10 mouse cellular contexts compared by ENCODE assay signal in the genomic region with DNA sequence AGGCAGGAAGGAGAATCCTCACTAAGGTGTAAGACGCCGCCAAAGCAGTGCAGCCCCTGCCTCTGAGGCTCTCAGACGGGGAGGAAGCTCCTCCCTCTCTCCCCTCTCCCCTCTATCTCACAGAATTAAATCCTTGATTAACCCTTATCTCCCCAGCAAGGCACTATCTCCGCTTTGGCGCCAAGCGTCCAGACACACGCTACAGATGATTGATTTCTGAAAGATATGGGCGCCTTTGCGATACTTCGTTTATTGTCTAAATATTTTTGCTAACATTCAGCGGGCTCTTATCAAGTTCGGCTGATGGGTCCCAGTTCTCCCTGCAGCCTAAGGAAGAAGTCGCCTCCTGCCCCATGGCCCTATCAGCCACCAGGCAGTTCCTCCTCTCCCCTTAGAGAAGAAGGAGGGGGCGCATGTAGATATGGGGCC. TPM values are rescaled to one million over a fixed set of nuclear protein-coding genes. Genes with fewer than 3 reads are reported as not detected.
A peak's percentile ranks its signal among the peaks of the same experiment; 100 is the strongest.
DNase-seq lines count a peak whose midpoint lies in the region; ATAC-seq lines count a peak whose summit lies in the region.
"Had no signal": no experiment of that assay in that cellular context is flagged by ENCODE, and none has a peak within 500 bp of the region (broad histone marks: within the 10 kb centered on the region; RNA-seq: fewer than 3 reads in every experiment).

No protein-coding gene starts in this region.

- WGBS in kidney, embryonic 15.5 days = 48% methylated on average over 14 of the region's 14 CpGs
- 20% methylated on average over 14 of the region's 14 CpGs for WGBS in embryonic facial prominence, embryonic 11.5 days
- WGBS in hindbrain, embryonic 15.5 days = 22% methylated on average over 14 of the region's 14 CpGs
- WGBS in midbrain, embryonic 13.5 days = 11% methylated on average over 14 of the region's 14 CpGs

- H3K4me1 ChIP-seq in kidney, embryonic 15.5 days = peaks cover 71% of the 10 kb centered on the region
- H3K4me1 ChIP-seq in embryonic facial prominence, embryonic 11.5 days (ENCODE audit: control insufficient read depth, insufficient read depth, low read length) = peaks cover 2% of the 10 kb centered on the region
- peaks cover 48% of the 10 kb centered on the region for H3K4me1 ChIP-seq in hindbrain, embryonic 15.5 days (replicated peaks)
- peaks cover 87% of the 10 kb centered on the region for H3K4me1 ChIP-seq in midbrain, embryonic 13.5 days (replicated peaks)

- no peaks in the 10 kb centered on the region for H3K27me3 ChIP-seq in kidney, embryonic 15.5 days
- no peaks in the 10 kb centered on the region for H3K27me3 ChIP-seq in embryonic facial prominence, embryonic 11.5 days (ENCODE audit: control insufficient read depth, insufficient read depth, low read length)
- no peaks in the 10 kb centered on the region for H3K27me3 ChIP-seq in hindbrain, embryonic 15.5 days
- 0 out of 2 replicates have a peak, but pooled peaks cover 3% of the 10 kb centered on the region for H3K27me3 ChIP-seq in midbrain, embryonic 13.5 days

- H3K4me3 ChIP-seq in kidney, embryonic 15.5 days (replicated peaks) = no peak overlapping the region
- H3K4me3 ChIP-seq in embryonic facial prominence, embryonic 11.5 days (ENCODE audit: low read depth, low read length) = no peak overlapping the region
- no peak overlapping the region for H3K4me3 ChIP-seq in hindbrain, embryonic 15.5 days
- H3K4me3 ChIP-seq in midbrain, embryonic 13.5 days (replicated peaks) = peak overlapping the region; percentile 18; the same call in 1 of the 2 replicates

- H3K9ac ChIP-seq in kidney, embryonic 15.5 days = peak overlapping the region; percentile 2; the same call in 1 of the 2 replicates
- 0 out of 2 replicates have a peak overlapping the region, but pooled peaks have one; percentile 34 for H3K9ac ChIP-seq in embryonic facial prominence, embryonic 11.5 days (replicated peaks; ENCODE audit: low read length)
- H3K9ac ChIP-seq in hindbrain, embryonic 15.5 days = peak overlapping the region; percentile 20; the same call in 1 of the 2 replicates
- peak overlapping the region; percentile 54 for H3K9ac ChIP-seq in midbrain, embryonic 13.5 days (replicated peaks)

- peak overlapping the region; percentile 27 for H3K4me2 ChIP-seq in kidney, embryonic 15.5 days
- H3K4me2 ChIP-seq in embryonic facial prominence, embryonic 11.5 days (ENCODE audit: low read depth, low read length) = no peak overlapping the region
- H3K4me2 ChIP-seq in hindbrain, embryonic 15.5 days = peak overlapping the region; percentile 40
- H3K4me2 ChIP-seq in midbrain, embryonic 13.5 days (replicated peaks) = peak overlapping the region; percentile 39

- peaks cover 7% of the 10 kb centered on the region; the same call in 1 of the 2 replicates for H3K36me3 ChIP-seq in kidney, embryonic 15.5 days
- H3K36me3 ChIP-seq in embryonic facial prominence, embryonic 11.5 days (replicated peaks; ENCODE audit: control insufficient read depth, insufficient read depth, low read depth, low read length) = no peaks in the 10 kb centered on the region
- H3K36me3 ChIP-seq in hindbrain, embryonic 15.5 days = no peaks in the 10 kb centered on the region
- H3K36me3 ChIP-seq in midbrain, embryonic 13.5 days = no peaks in the 10 kb centered on the region

- H3K27ac ChIP-seq in kidney, embryonic 15.5 days = peak overlapping the region; percentile 32; the same call in 1 of the 2 replicates
- H3K27ac ChIP-seq in embryonic facial prominence, embryonic 11.5 days (replicated peaks; ENCODE audit: low read depth, low read length) = no peak overlapping the region
- H3K27ac ChIP-seq in hindbrain, embryonic 15.5 days (replicated peaks) = no peak overlapping the region
- peak overlapping the region; percentile 35 for H3K27ac ChIP-seq in midbrain, embryonic 13.5 days

- DNase-seq in kidney, postnatal 25 days = no peak
- DNase-seq in embryonic facial prominence, embryonic 11.5 days (ENCODE audit: low spot score) = no peak
- DNase-seq in retina, postnatal 1 day = no peak
- no peak for DNase-seq in frontal cortex, postnatal 36 days (ENCODE audit: low spot score in 2 of 2)
- no peak for DNase-seq in right cerebral cortex, adult 18-20 months
- DNase-seq: cerebellum, adult 9-10 months had no signal

- H3K9me3 ChIP-seq in kidney, embryonic 15.5 days (replicated peaks) = no peaks in the 10 kb centered on the region
- no peaks in the 10 kb centered on the region for H3K9me3 ChIP-seq in embryonic facial prominence, embryonic 11.5 days (replicated peaks; ENCODE audit: control insufficient read depth, low read length)
- no peaks in the 10 kb centered on the region for H3K9me3 ChIP-seq in hindbrain, embryonic 15.5 days
- no peaks in the 10 kb centered on the region for H3K9me3 ChIP-seq in midbrain, embryonic 13.5 days

- no peak for ATAC-seq in kidney, embryonic 15.5 days (replicated peaks; ENCODE audit: low FRiP score)
- ATAC-seq in embryonic facial prominence, embryonic 11.5 days (replicated peaks; ENCODE audit: insufficient number of reproducible peaks, low FRiP score, low TSS enrichment, low read depth) = no peak
- no peak for ATAC-seq in hindbrain, embryonic 15.5 days (ENCODE audit: low FRiP score, low read depth)
- ATAC-seq in midbrain, embryonic 13.5 days = no peak
- ATAC-seq: lung, postnatal 0 days had no signal

RNA-seq across cellular contexts. Expression of a gene that starts 34.4 kb away (rescaled TPM):
- not detected in 2 replicates for polyA plus RNA-seq in kidney, embryonic 15.5 days (2015; fragmentation: Nextera tagmentation; extraction: Ambion mirVana)
- polyA plus RNA-seq in embryonic facial prominence, embryonic 11.5 days (2014; fragmentation: Nextera tagmentation; extraction: Ambion mirVana) = not detected in 2 replicates
- polyA plus RNA-seq in hindbrain, embryonic 15.5 days (2015; fragmentation: Nextera tagmentation; extraction: Ambion mirVana) = 0.10 and 0.28 TPM in 2 replicates
- not detected in 2 replicates for polyA plus RNA-seq in midbrain, embryonic 13.5 days (2015; fragmentation: Nextera tagmentation; extraction: Ambion mirVana)
- polyA plus RNA-seq: lung, postnatal 0 days had no signal

RNA-seq across cellular contexts. Expression of a gene that starts 44.2 kb away (rescaled TPM):
- polyA plus RNA-seq in kidney, embryonic 15.5 days (2015; fragmentation: Nextera tagmentation; extraction: Ambion mirVana) = 2.2 and 2.4 TPM in 2 replicates
- 1.5 and 1.8 TPM in 2 replicates for polyA plus RNA-seq in embryonic facial prominence, embryonic 11.5 days (2014; fragmentation: Nextera tagmentation; extraction: Ambion mirVana)
- polyA plus RNA-seq in hindbrain, embryonic 15.5 days (2015; fragmentation: Nextera tagmentation; extraction: Ambion mirVana) = 1.4 and 2.3 TPM in 2 replicates
- 1.5 and 2.1 TPM in 2 replicates for polyA plus RNA-seq in midbrain, embryonic 13.5 days (2015; fragmentation: Nextera tagmentation; extraction: Ambion mirVana)

RNA-seq across cellular contexts. Expression of a gene that starts 50.3 kb away (rescaled TPM):
- 53.2 and 53.9 TPM in 2 replicates for polyA plus RNA-seq in kidney, embryonic 15.5 days (2015; fragmentation: Nextera tagmentation; extraction: Ambion mirVana)
- 39.3 and 40.1 TPM in 2 replicates for polyA plus RNA-seq in embryonic facial prominence, embryonic 11.5 days (2014; fragmentation: Nextera tagmentation; extraction: Ambion mirVana)
- polyA plus RNA-seq in hindbrain, embryonic 15.5 days (2015; fragmentation: Nextera tagmentation; extraction: Ambion mirVana) = 35.5 and 38.1 TPM in 2 replicates
- polyA plus RNA-seq in midbrain, embryonic 13.5 days (2015; fragmentation: Nextera tagmentation; extraction: Ambion mirVana) = 40.0 and 44.9 TPM in 2 replicates

Comparison
In these comparisons a context has a peak if more than half of its experiments do, and no peak if none do; other contexts are left out.
1. H3K27ac ChIP-seq: peak in kidney, embryonic 15.5 days (single experiment) and midbrain, embryonic 13.5 days (single experiment); none in embryonic facial prominence, embryonic 11.5 days (single experiment) and hindbrain, embryonic 15.5 days (single experiment).
2. H3K9ac ChIP-seq: peak in every context shown above with its lines; median percentile 54 in midbrain, embryonic 13.5 days; 34 in embryonic facial prominence, embryonic 11.5 days; 20 in hindbrain, embryonic 15.5 days; 2 in kidney, embryonic 15.5 days.